Mouse (Mus musculus) c-Kit-negative CD71-positive TER-119-positive erythroid progenitor cells, embryonic 14.5 days (primary cell): ENCODE results near the gene Epha3.

Source experiments
- DNase-seq: peaks from one replicate; pipeline ENCODE4 v3.0.0-alpha.2; 2013; ENCODE audit warnings: low read depth, low spot score

Gene Epha3

GRCm38 (mm10) chr16:63863913-63864330 lies at the start of gene Epha3:
Gene Epha3, minus strand, starts transcription at chr16:63864175.
- DNase-seq: no peak

DNA sequence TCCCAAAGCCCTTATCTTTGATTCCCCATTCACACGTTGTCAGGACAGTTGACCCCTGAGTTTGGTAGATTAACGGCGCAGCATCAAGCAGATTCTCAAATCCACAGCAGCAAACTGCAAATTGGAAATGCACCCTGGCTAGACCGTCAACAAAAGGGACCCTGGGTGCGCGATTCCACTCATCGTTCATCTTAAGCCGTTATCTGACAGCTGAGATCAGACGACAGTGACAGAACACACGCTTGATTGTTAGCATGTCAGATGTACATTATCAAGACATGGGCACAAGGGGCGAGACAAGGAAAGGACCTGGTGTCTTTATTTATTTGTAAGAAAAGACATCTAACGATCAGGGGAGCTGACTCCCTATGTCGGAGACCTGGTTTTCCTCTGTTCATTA lies 39.5 kb upstream of the Epha3 start:
- no peak for DNase-seq

- no peak for DNase-seq
Measured at GRCm38 (mm10) chr16:63881190-63881589, 17.2 kb upstream of the Epha3 start.

GRCm38 (mm10) chr16:63872313-63872712 lies 8.3 kb upstream of the Epha3 start:
- DNase-seq: no peak

GRCm38 (mm10) chr16:63864463-63864976 lies 545 bp upstream of the Epha3 start:
- DNase-seq: no peak

DNA sequence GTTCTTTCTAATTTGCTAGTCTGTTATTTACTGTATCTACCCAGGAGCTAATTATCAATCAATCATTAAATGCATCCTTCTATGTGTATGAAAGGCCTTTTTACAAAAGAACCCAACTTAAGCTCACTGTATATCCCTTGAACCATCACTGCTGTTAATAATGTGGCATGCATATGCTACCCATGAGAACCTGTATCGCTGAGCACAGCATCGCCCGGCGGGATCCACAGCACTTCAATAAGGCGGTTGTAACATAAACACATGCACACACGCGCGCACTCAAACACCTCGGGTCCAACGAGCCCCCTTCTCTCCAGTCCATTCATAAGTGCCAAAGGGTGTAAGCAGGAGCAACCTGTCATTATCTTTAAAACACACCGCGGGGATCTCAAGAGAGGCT lies 794 bp downstream of the Epha3 start:
- DNase-seq: no peak

GRCm38 (mm10) chr16:63857561-63857960 lies 6.4 kb downstream of the Epha3 start:
- no peak for DNase-seq

DNA sequence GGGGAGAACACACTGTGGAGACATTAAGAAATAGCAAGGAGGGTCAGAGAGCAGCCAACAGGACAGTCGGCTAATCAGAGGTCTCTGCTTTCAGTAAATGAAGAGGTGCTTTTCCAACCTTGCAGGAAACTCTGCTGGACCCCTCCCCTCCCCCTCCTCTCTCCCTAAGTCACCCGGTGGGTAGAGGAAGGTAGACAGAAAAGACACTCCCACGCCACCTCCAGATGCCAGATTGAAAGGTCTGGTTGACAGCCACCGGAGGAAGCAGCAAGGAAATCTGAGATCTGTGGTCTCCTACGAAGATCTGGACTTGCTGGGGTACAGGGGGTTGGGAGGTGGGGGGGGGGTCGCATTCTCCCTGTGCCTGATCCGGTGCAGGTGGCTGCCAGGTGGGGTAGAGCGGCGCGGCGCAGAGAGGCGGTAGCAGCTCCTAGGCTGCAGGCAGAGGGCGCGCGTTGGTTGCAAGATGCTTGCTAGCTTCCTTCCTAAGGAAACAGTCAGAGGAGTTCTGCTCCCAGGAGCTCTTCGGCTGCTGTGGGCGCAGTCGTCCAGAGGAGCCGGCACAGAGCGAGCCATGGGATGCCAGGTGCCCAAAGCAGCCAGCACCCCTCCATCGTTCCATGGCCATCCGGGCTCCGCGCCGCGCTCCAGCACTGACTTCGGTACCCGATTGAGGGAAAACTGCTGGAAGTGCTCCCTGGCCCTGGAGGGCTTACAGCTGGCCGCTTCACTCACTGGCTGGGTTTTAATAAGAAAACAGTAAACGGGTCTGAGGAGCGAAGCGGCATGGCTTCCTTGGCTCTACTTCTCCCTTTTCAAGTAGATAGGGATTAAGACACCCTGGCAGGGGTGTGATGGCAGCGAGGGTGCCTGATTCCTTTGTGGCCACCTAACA lies 7.1 kb downstream of the Epha3 start:
- no peak for DNase-seq

GRCm38 (mm10) chr16:63850297-63850696 lies 13.7 kb downstream of the Epha3 start:
- no peak for DNase-seq

- DNase-seq: no peak
Measured at GRCm38 (mm10) chr16:63842911-63843310, 21.1 kb downstream of the Epha3 start.

DNA sequence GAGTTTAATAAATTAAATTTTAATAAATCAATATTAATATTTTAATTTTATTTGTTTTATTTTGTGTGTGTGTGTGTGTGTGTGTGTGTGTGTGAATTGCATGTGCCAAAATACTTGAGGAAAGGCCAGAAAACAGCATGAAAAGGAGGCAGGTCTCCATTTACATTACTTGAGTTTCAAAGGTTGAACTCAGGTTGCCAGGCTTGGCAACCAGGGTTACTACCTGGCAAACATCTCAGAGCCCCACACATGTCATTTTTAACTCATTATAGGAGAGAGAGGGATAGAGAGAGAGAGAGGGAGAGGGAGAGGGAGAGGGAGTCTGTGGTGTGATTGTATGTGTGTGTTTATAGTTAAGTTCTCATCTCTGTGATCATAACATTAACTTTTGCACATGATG lies 26.5 kb downstream of the Epha3 start:
- DNase-seq: no peak

GRCm38 (mm10) chr16:63821164-63821563 lies 42.8 kb downstream of the Epha3 start:
- no peak for DNase-seq

- DNase-seq: no peak
Measured at GRCm38 (mm10) chr16:63817606-63818005, 46.4 kb downstream of the Epha3 start.

DNA sequence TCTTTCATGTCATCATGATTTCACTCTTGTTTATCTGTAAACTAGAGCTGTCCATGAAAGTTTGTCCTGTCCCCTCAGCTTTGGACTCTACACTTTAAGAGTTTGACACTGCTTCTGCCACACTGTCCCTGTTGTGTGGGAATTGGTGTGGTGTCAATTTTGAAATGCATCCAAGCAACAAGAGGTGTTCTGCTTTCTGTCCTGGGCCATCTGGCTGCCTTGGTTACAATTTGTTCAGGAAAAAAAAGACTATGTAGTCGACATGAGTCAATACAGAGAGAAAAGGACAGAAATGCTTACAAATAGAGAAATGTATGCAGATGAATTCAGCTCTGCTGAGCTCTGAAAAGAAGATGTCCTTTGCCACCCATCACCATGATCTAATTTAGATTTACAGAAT lies 47.3 kb downstream of the Epha3 start:
- no peak for DNase-seq

DNA sequence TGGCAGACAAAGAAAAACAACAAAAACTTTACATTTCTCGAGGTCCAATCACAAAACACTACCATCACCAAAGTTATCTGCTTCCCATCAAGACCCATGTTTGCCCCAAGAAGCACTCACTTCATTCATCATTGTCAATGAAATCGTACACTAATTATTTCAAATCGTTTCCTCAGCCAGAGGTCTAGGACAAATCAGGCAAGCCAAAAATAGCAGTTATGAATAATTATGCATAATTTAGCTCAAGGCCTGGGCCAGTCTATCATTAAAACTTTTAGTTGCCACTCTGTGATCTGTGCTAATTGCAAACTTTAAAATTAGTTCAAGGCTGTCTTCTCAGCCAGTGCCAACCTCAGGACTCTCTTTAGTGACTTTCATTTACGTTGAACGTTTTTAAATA lies 54.1 kb downstream of the Epha3 start:
- DNase-seq: no peak

GRCm38 (mm10) chr16:63808991-63809390 lies 55.0 kb downstream of the Epha3 start:
- DNase-seq: no peak

- no peak for DNase-seq
Measured at GRCm38 (mm10) chr16:63806437-63807129, 57.4 kb downstream of the Epha3 start.

GRCm38 (mm10) chr16:63806025-63806424 lies 58.0 kb downstream of the Epha3 start:
- no peak for DNase-seq

GRCm38 (mm10) chr16:63801436-63801835 lies 62.5 kb downstream of the Epha3 start:
- no peak for DNase-seq

GRCm38 (mm10) chr16:63798341-63798740 lies 65.6 kb downstream of the Epha3 start:
- no peak for DNase-seq

DNA sequence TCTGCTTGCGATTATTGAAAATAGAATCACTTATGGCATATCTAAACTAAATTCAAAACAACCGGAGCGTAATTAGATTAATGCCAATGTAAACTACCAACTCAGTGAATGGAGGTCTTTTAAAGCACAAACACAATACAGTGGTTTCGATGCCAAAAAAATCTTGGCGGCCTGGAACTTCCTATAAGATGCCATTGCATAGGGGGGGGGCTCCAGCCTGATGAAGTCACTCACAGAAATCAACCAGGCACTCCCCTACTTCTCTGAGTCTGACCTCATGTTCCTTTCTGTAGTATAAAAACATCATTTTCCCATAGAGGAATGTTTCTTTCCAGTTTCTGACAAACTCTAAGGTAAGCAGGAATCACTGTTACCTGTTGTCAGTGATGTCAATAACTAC lies 69.7 kb downstream of the Epha3 start:
- no peak for DNase-seq

GRCm38 (mm10) chr16:63793805-63794204 lies 70.2 kb downstream of the Epha3 start:
- no peak for DNase-seq

DNA sequence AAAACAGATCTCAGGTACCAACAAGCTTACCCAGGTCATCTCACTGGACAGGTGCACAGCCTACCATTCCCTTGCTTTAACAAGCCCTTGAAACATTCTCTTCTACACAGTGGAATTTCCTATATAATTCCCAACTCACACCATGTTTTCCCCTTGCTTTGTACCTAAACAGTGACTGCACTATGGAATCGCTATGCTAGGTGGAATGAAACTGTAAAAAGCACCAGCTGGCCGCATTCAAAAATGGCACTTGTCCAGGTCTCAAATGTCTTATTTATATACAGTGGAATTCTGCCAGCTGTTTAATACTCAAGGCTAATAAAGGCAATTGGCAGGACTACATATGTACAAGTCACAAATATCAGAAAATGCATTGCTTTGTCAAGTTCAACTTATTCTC lies 71.9 kb downstream of the Epha3 start:
- no peak for DNase-seq
